Mouse (Mus musculus) kidney, embryonic 16.5 days (tissue): ENCODE data around the gene Htt. TPM values are rescaled to one million over a fixed set of nuclear protein-coding genes. Genes with fewer than 3 reads are reported as not detected.

ENCODE experiments used
- ATAC-seq: fragments of 200-750 bp; cut with Nextera tagmentation; 2 replicates; pipeline ENCODE4 v1.8.0; 2017; ENCODE audit warnings: moderate TSS enrichment; ENCODE audit not compliant: low FRiP score, low TSS enrichment
- H3K27ac ChIP-seq: fragments of 300-500 bp; sonication (generic); 2 replicates; pipeline ENCODE4 v1.5.1; 2014; ENCODE audit warnings: low read length
- H3K27me3 ChIP-seq: fragments of 300-500 bp; sonication (generic); 2 replicates; pipeline ENCODE4 v1.6.1; 2014; ENCODE audit warnings: low read length, control low read depth, mixed read lengths; ENCODE audit not compliant: insufficient read depth
- H3K36me3 ChIP-seq: fragments of 300-500 bp; sonication (generic); 2 replicates; pipeline ENCODE4 v1.6.1; 2014; ENCODE audit warnings: low read length, control low read depth, mixed read lengths; ENCODE audit not compliant: insufficient read depth
- H3K4me1 ChIP-seq: fragments of 300-500 bp; sonication (generic); 2 replicates; pipeline ENCODE4 v1.6.1; 2014; ENCODE audit warnings: low read length, control low read depth, mixed read lengths; ENCODE audit not compliant: insufficient read depth
- H3K4me2 ChIP-seq: fragments of 300-500 bp; sonication (generic); replicated peaks from 2 replicates; pipeline ENCODE4 v1.6.1; 2014; ENCODE audit warnings: low read depth, low read length
- H3K4me3 ChIP-seq: fragments of 300-500 bp; sonication (generic); 2 replicates; pipeline ENCODE4 v1.5.1; 2014; ENCODE audit warnings: mild to moderate bottlenecking, low read length
- H3K9ac ChIP-seq: fragments of 300-500 bp; sonication (generic); replicated peaks from 2 replicates; pipeline ENCODE4 v1.6.1; 2014; ENCODE audit warnings: low read length
- H3K9me3 ChIP-seq: fragments of 300-500 bp; sonication (generic); 2 replicates; pipeline ENCODE4 v1.6.1; 2016; ENCODE audit warnings: low read length, control low read depth
- WGBS: fragments of 180-500 bp; shearing (Covaris S2); extraction: QIAGEN DNeasy Blood & Tissue Kit; methylation state at CpG from one replicate; pipeline ENCODE4 v1.1.7; 2014; 5-methylcytosine and 5-hydroxymethylcytosine counted together
- polyA plus RNA-seq: library from polyadenylated mRNA; unstranded; fragments of >200 nt; fragmentation: Nextera tagmentation; extraction: Ambion mirVana; gene quantifications from 2 replicates; pipeline ENCODE4 v1.2.1, GENCODE M21; 2015

Htt gene
- polyA plus RNA-seq, 1 experiment from 2014 or later: 11.1 TPM

DNA sequence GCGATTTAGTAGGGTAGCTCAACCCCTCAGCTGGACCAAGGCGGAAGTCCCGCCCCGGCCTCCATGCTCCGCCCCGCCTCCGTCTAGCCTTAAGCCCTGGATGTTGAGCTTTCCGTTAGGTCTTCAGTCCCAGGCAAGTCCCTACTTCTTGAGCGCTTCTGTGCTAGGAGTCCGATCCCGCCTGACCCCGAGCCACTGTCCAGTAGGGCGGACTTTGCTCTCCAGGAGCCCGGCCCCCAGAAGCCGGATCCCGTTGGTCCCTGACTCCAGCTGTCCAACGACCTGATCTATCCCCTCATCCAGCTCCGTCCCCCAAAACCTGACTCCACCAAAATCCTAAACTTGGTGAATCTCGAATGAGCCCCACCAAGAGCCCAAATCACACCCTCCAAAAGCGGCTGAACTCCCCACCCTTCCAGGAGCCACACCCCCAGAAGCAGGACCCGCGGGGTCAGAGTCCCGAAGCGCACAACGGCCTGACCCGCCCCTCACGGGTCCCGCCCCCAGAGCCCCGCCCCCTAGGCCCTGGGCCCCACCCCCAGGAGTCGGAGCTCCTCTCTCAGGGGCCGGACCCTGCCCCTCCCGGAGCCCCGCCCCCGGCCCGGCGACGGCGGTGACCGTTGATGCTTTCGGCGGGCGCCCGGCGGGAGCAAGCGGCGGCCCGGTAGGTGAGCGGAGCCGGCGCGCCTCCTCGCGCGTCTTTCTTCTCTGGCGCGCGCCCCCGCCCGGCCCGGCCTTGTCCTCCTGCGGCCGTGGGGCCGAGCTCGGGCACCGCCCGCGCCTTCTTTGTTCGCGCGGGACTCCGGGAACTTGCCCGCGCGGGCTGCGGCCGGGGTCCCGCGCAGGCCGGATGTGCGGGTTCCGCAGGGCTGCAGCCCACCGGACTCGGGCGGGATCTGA is 187.6 kb downstream of the Htt start, which contains the start of gene Rgs12:
Gene Rgs12 (plus strand): TSS at position 585 of the 900 bp plus-strand sequence.
- no peaks in the 10 kb centered on the region for H3K27me3 ChIP-seq
- no peaks in the 10 kb centered on the region for H3K36me3 ChIP-seq
- peak; percentile 96 for ATAC-seq
- peak within 1 kb of the TSS; percentile 84 for H3K27ac ChIP-seq
- WGBS: under 1% methylated on average over 53 of the region's 84 CpGs
- H3K9me3 ChIP-seq: peaks cover 7% of the 10 kb centered on the region; the same call in 1 of the 2 replicates
- peak within 1 kb of the TSS; percentile 77 for H3K4me3 ChIP-seq
- H3K9ac ChIP-seq: peak within 1 kb of the TSS; percentile 91
- H3K4me1 ChIP-seq: peaks cover 13% of the 10 kb centered on the region
- peak within 1 kb of the TSS; percentile 73 for H3K4me2 ChIP-seq

DNA sequence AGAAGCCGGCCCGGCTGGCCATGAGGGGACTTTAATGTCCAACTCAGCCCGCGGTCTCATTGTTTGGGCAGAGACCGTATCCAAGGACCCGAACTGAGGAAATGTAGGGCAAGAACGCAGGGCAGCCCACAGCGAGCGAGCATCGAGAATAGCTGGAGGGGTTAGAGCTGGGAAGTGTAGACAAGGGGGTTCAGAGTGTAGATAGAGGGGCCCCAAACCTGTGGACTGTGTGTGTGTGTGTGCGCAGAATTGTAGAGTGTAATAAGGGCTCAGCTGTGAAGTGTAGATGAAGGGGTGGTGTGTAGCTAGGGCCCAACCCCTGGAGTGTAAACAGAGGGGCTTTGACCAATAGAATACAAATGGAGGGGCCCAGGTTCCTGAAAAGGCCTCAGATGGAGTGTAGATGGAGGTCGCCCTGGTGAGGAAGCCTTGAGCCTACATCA is 188.2 kb downstream of the Htt start:
- Histone ChIP-seq H3K9ac (peak overlapping the region; percentile 91), H3K4me2 (peak overlapping the region; percentile 73), H3K4me1 (peaks cover 19% of the 10 kb centered on the region), H3K36me3 (no peaks in the 10 kb centered on the region), H3K27ac (peak overlapping the region; percentile 84), H3K27me3 (no peaks in the 10 kb centered on the region), H3K4me3 (peak overlapping the region; percentile 77), H3K9me3 (peaks cover 7% of the 10 kb centered on the region; the same call in 1 of the 2 replicates)
- WGBS: 1% methylated on average over 12 of the region's 12 CpGs
- peak; percentile 55 for ATAC-seq

DNA sequence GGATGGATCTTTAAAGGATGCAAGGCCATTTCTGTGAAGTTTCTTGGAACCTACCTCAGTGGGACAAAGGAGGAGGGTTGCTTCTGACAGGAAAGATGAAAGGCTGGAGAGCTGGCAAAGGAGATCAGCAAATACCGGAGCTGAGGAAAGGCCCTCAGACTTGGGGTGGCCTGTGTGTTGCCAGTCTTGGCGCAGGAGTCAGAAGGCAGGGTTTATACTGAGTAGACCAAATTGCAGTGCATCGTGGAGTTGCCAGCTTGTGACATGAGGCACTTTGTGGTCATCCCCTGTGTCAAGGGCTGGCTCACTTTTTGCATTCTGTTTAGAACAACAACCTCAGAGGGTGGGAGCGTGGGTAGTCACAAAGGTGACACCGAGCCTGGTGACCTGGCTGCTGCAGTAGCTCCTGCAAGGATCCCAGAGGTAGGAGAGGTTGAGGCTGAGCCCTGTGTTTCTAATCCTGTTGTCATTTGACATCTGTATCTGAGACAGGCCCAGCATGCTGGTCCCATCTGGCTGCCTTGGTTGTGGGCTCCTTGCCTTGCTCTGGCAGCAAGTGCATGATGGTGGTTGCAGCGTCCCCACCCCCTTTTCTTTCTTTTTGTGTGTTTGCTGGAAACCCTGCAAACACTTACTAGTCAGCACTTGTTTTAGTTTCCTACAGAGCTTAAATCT is 189.1 kb downstream of the Htt start:
- peak overlapping the region; percentile 77 for H3K4me3 ChIP-seq
- H3K9me3 ChIP-seq: peaks cover 7% of the 10 kb centered on the region; the same call in 1 of the 2 replicates
- H3K27ac ChIP-seq: no peak overlapping the region
- peak overlapping the region; percentile 73 for H3K4me2 ChIP-seq
- no peaks in the 10 kb centered on the region for H3K36me3 ChIP-seq
- ATAC-seq: no peak
- peak overlapping the region; percentile 91 for H3K9ac ChIP-seq
- H3K4me1 ChIP-seq: peaks cover 26% of the 10 kb centered on the region
- no peaks in the 10 kb centered on the region for H3K27me3 ChIP-seq
- 77% methylated on average over 6 of the region's 6 CpGs for WGBS

DNA sequence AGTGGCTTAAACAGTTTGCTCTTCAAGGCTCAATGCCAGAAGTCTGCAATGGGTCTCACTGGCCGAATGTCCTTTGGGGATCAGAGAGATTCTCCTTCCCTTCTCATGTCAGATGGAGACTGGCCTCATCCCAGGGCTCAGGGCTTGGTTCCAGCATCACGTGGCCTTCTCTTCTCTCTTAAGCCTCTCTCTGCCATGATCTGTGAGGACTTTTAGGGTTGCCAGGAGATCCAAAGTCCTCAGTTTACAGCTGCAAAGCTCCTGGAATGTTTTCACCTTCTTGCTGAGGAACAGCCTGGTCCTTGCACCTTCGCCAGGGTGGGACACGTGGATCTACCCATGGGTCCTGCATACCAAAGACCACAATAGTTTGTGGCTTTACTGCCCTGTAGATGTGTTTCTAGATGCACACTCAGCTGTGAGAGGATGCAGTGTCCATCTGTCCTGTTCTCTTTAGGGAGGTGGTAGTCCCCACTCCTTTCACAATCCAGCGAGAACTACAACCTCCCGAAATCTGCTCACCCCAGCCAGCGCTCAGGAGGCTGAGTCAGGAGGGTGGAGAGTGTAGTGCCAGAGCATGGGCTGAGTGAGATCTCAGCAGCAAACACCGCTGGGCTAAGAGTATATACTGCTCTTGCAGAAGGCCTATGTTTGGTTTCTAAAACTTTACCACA is 189.8 kb downstream of the Htt start:
- Histone ChIP-seq H3K27ac (no peak overlapping the region), H3K4me3 (no peak overlapping the region), H3K4me1 (peaks cover 28% of the 10 kb centered on the region), H3K9ac (peak overlapping the region; percentile 91; the same call in 1 of the 2 replicates), H3K9me3 (peaks cover 7% of the 10 kb centered on the region; the same call in 1 of the 2 replicates), H3K4me2 (0 out of 2 replicates have a peak overlapping the region, but pooled peaks have one; percentile 73), H3K36me3 (no peaks in the 10 kb centered on the region), H3K27me3 (no peaks in the 10 kb centered on the region)
- ATAC-seq: no peak
- WGBS: 91% methylated on average over 8 of the region's 8 CpGs

DNA sequence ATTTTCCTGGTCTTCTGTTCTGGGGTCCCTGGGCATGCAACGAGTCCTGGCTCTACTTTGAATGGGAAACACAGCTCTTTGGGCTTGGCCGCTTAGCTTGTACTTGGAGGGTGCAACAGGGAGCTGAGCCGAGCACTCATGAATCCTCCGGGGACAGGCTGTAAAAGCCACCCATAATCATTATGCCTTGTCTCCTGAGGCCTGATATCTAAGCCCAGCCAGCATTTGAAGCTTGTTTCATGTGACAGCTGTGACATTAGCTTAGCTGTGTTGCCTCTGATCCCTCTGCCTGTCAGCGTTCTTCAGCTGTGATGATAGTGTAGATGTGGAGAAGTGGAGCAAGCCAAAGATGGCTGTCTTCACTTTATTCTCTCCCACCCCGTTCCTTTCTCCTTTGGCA is 193.0 kb downstream of the Htt start:
- Histone ChIP-seq H3K27me3 (no peaks in the 10 kb centered on the region), H3K27ac (no peak overlapping the region), H3K4me1 (peaks cover 30% of the 10 kb centered on the region), H3K9me3 (peaks cover 7% of the 10 kb centered on the region; the same call in 1 of the 2 replicates), H3K36me3 (no peaks in the 10 kb centered on the region), H3K4me2 (no peak overlapping the region), H3K9ac (no peak overlapping the region), H3K4me3 (no peak overlapping the region)
- ATAC-seq: no peak
- WGBS: 51% methylated on average over 6 of the region's 6 CpGs

DNA sequence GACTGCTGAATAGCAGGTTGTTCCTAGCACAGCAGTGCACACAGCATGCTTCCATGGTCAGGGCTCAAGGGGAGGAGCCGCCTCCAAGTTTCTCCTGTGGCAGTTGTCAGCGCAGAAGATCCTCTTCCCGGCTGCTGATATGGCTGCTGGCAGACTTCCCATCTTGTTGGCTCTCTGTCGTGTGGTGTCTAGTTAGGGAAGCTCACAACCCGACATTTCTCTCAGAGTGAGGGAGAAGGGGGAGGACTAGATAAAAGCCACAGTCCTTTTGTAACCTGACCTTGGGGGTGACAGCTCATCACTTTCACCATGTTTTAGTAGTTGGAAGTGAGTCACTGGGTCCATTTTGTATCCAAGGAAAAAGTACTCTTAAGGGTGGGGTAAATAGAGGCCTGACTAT is 194.1 kb downstream of the Htt start:
- 0 out of 2 replicates have a peak, but pooled peaks have one; percentile 25 for ATAC-seq
- WGBS: 45% methylated on average over 5 of the region's 5 CpGs
- Histone ChIP-seq H3K4me3 (no peak overlapping the region), H3K4me1 (peaks cover 23% of the 10 kb centered on the region), H3K9me3 (peaks cover 7% of the 10 kb centered on the region; the same call in 1 of the 2 replicates), H3K4me2 (no peak overlapping the region), H3K27me3 (no peaks in the 10 kb centered on the region), H3K9ac (no peak overlapping the region), H3K27ac (no peak overlapping the region), H3K36me3 (no peaks in the 10 kb centered on the region)

DNA sequence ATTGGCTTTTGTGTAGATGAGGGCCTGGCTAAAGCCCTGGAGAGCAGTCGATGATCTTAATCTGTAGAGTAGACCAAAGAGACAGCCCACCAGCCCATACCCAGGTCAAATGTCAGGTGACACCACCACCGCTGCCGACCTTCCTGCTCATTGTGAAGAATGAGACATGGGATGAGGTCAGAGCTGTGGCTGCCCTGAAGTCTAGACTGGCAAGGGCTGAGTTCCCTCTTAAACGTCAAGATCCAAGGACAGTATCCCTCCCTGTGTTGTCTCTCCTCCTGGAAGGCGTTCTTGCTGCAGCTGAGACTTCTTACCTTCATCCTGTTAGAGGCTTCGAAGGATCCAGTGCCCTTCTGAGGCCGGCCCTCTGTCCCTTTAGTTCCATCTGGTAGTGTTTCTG is 194.6 kb downstream of the Htt start:
- H3K9ac ChIP-seq: no peak overlapping the region
- no peak overlapping the region for H3K4me3 ChIP-seq
- H3K27me3 ChIP-seq: no peaks in the 10 kb centered on the region
- no peaks in the 10 kb centered on the region for H3K36me3 ChIP-seq
- H3K9me3 ChIP-seq: peaks cover 7% of the 10 kb centered on the region; the same call in 1 of the 2 replicates
- H3K27ac ChIP-seq: no peak overlapping the region
- no peak for ATAC-seq
- 75% methylated on average over 7 of the region's 7 CpGs for WGBS
- peaks cover 19% of the 10 kb centered on the region; the same call in 1 of the 2 replicates for H3K4me1 ChIP-seq
- H3K4me2 ChIP-seq: no peak overlapping the region

DNA sequence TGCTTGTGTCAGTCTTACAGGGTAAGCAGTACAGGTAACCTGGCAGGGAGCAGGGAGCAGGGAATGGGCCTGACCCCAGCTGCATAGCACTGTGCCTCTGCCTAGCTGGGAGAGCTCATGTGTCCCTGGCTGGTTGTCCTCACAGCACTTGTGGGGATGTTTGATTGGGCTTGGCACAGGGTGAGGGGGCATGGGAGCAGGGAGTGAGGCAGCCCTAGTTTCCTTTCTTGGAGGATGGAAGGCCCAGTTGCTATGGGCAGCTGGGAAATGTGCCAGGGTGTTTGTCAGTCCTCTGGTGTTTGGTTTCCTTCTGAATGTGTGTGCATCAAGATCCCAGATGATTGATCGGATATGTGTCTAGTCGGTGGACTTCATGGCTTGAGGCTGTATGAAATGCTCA is 195.5 kb downstream of the Htt start:
- no peak overlapping the region for H3K4me2 ChIP-seq
- H3K36me3 ChIP-seq: no peaks in the 10 kb centered on the region
- H3K4me1 ChIP-seq: peaks cover 19% of the 10 kb centered on the region; the same call in 1 of the 2 replicates
- no peaks in the 10 kb centered on the region for H3K27me3 ChIP-seq
- no peak overlapping the region for H3K27ac ChIP-seq
- H3K9ac ChIP-seq: no peak overlapping the region
- H3K4me3 ChIP-seq: no peak overlapping the region
- 64% methylated on average over 2 of the region's 2 CpGs for WGBS
- ATAC-seq: no peak
- peaks cover 7% of the 10 kb centered on the region; the same call in 1 of the 2 replicates for H3K9me3 ChIP-seq

DNA sequence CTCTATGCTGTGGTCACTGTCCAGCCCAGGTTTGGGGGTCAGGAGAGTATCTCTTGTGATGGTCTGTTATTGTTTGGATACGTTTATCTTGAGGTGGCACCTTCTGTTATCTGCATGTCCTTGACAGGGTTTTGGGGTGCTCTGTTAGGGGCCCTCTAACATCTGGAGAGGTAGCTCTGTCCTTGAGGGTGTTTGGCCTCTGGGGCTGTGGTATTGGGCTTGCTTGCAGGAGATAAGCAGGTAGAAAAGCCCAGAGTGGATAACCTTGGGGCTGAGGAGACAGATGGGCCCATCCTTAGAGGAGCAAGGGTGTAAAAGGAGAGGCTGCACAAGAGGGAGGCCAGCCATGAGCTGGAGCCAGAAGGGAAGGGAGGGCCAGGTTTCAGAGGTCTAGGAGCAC is 198.5 kb downstream of the Htt start:
- H3K4me1 ChIP-seq: peaks cover 11% of the 10 kb centered on the region; the same call in 1 of the 2 replicates

More for the DNA sequence above, 198.5 kb downstream of the Htt start:
- H3K4me2 ChIP-seq: no peak overlapping the region
- 86% methylated on average over 1 of the region's 1 CpGs for WGBS
- H3K9ac ChIP-seq: no peak overlapping the region
- H3K27ac ChIP-seq: no peak overlapping the region
- no peaks in the 10 kb centered on the region for H3K27me3 ChIP-seq
- ATAC-seq: no peak
- no peaks in the 10 kb centered on the region for H3K9me3 ChIP-seq
- no peak overlapping the region for H3K4me3 ChIP-seq
- H3K36me3 ChIP-seq: peaks cover 5% of the 10 kb centered on the region; the same call in 1 of the 2 replicates
